Mouse (Mus musculus) gonadal fat pad, adult 2 months (tissue): Measurements from ENCODE around the gene Ttll11. TPM values are rescaled to one million over a fixed set of nuclear protein-coding genes. Genes with fewer than 3 reads are reported as not detected.

Experiments
- DNase-seq: peaks from one replicate; pipeline ENCODE4 v3.0.0-alpha.2; 2012; ENCODE audit warnings: low read depth
- polyA plus RNA-seq: library from polyadenylated mRNA; depleted of rRNA; stranded (reverse); fragments of >200 nt; gene quantifications from 2 replicates; pipeline ENCODE4 v1.2.3, GENCODE M21; 2012

Gene Ttll11
- polyA plus RNA-seq, 1 experiment, result 1.3 TPM

DNA sequence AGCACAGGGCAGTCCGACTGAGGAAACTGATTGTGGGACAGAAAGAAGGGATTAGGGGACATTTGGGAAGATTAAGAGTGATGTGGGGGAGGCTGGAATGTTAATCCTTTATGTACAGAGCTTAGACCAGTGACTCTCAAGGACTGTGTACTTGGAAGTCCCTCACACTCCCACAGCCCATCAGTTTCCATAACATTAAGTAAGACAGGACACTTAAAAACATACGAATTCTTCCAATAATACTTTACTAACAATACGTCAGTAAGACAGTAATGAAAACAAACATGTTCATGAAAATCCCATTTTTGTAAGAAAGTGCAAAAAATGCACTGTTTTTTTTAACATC, 127.6 kb downstream of the Ttll11 start:
- no peak for DNase-seq

DNA sequence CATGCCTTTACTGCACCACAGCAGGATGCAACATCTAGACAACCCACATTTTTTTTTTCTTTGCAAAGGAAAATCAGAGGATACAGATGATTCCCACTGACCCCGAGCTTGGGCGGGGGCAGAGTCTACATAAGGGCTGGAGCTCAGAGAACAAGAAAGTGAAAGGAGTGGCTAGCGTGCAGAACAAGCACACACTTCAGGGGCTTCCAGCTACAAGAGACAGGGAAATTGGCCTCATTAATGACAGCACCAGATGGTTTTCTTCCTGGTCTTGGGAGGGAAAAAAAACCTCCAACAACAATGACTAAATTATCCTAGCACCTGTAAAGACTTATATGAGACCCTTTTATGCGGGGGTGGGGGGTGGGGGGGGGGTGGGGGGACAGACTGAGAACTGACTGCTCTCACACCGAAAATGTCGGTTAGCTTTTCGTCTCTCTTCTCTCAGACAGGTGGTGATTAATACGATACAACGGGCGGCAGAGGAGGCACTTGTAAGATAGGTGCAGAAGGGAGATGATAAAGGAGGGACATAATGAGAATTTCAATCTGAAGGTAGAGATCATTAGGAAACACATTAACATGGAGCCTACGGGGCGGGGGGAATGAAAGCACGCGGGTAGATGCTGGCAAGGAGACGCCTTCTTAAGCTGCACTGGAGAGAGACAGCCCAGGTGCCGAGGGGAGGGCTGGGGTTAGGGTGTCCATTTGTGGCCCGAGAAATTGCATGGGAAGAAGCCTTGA, 128.1 kb downstream of the Ttll11 start:
- no peak for DNase-seq

DNA sequence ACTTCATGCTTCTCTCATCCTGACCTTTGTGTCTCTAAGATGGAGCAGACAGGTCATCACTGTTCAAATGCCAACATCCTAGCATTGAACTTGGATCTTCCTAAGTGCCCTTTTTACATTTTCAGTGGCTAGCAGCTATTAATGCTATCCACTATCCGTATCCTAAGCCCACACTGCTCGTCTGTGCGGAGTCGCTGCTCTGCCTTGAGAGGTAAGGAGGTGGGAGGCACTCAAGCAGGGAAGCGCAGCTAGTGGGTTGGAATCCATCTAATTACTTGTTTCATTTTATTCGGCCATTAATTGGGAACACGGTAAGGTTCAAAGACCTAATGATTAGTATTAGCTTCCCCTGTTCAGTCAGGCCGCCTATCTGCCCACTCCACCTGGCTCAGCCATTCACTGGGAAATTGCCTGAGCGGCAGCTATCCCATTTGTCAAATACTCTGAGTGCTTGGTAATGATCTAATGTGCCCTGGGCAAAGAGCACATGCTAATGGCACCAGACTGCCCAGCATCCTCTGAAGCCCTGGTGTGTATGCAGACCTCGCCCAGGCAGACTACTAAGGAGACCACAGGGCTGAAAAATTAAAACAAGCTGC, 130.0 kb downstream of the Ttll11 start:
- DNase-seq, result no peak

DNA sequence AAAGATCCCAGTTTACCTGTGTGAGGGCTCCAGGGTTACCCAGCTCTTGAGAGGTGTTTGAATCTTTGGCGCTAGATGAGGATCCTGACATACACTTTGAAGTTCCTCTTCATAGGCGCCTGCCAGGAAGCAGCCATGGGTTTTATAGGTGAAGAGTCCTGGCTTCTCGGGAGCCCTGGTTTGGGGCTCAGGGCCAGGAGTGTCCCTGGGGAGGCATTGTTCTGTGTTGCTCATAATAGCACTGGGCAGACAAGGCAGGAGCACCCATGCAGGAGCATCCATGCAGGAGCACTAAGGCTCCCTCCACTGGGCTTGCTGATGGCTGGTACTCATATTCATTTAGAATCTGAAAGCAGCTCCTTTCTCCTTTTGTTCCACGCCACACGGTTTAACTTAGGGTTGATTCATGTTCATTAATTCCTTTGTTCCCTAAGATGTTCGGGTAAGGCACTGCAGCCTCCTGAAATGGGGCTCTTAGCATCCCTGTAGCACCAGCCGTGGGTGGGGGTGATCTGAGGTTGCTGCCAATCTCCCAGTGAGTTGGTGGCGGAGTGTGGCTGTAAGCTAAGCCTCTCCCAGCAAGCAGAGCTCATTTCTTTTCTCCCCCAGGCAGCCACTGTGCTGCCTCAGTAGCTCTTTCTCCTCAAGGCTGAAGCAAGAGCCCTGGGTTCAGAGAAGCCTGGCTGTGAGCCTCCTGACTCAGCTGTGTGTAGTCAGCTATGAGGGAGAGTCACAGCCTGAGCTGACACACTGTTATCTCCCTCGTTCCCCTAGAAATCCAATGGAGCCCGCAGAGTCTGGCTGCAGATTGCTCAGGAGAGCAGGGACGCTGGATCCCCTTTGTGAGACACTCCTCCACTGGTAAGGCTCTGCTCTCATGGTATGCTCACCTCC, 133.9 kb downstream of the Ttll11 start:
- DNase-seq, result no peak

DNA sequence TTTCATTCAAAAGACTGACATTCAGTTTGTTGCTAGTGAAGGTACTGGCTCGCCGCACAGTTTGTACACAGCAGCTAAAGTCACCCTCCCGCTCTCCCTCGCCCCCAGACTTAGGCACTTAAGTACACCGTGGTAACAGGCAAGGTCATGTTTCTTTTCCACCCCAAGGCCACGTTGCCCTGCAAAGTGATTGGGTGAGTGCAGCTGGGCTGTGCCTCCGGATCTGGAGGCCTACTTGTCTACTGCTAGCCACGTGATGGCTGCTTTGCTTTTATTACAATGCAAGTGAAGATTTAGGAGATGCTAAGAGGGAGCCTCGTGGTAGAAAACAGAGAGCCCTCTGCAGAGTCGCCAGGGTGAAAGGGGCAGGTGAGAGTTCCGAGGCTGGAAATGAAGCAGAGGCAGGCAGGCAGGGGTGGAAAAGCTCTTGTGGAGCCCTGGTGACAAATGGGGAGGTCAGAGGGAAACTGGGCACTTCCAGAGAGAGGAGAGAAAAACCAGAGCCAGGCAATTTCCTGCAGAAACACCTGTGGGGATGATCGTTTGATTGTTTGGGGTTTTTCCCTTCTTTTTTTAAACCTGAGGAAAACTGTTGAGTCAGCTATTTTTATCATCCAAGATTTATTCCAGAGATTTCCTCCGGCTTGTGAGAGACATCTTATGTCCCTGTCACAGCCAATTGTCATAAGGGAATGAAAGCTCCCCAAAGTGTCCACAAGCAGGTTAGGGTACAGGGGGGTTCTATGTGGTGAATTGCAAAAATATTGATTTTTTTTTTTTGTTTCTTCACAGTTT, 135.6 kb downstream of the Ttll11 start:
- no peak for DNase-seq

DNA sequence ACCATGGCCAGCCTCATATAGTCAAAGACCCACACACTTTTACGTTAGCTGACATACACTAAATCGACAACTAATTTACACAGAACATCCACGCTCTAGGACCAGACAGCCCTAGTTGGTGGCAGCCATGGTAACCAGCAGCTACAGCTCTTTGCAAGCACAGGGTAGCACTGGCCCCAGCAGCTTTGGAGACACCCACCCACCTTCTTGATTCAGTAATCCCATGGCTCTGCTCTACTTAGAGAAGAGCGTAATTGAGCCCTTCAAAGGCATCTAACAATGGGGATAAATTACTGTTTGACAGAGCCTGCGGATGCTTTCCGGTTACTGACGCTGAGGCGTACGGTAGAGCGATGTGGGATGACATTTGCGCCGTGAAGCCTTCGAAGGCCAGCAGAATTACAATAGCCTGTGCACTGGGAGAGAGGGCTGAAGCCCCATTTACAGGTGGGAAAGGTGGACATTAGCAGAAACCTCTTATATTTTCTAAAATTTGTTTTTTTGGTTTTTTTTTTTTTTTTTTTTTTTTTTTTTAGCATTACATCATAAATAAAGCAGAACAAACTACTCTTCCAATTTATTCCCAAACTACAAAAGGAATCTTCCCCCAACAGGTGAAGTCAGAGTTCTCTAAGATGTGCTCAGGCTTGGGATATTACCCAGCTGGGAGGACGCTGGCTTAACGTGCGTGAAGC, 136.8 kb downstream of the Ttll11 start:
- no peak for DNase-seq

DNA sequence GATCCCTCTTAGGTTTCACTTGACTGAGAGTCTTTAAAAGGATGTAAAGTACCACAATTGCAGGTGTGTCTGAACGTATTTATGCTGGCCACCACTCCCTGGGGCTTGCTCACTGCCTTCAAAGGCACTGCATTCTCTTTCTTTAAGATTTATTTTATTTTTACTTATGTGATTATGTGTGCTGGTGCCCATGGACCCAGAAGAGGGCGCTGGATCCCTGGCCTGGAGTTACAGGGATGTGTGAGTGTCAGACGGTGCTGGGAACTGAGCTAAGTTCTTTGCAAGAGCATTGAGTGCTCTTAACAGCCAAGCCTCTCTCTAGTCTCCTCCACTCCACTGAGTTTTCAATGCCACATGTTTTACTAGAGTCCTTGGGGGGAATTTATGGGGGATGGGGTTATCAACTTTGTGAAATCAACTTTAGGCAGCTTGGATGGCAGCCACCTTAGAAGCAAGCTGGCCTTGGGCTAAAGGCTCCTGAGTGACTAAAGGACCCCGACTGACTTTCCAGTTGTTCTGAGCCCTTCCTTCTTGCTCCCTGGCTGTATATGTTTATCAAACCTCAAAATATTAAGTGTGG, 137.8 kb downstream of the Ttll11 start:
- DNase-seq, result no peak

DNA sequence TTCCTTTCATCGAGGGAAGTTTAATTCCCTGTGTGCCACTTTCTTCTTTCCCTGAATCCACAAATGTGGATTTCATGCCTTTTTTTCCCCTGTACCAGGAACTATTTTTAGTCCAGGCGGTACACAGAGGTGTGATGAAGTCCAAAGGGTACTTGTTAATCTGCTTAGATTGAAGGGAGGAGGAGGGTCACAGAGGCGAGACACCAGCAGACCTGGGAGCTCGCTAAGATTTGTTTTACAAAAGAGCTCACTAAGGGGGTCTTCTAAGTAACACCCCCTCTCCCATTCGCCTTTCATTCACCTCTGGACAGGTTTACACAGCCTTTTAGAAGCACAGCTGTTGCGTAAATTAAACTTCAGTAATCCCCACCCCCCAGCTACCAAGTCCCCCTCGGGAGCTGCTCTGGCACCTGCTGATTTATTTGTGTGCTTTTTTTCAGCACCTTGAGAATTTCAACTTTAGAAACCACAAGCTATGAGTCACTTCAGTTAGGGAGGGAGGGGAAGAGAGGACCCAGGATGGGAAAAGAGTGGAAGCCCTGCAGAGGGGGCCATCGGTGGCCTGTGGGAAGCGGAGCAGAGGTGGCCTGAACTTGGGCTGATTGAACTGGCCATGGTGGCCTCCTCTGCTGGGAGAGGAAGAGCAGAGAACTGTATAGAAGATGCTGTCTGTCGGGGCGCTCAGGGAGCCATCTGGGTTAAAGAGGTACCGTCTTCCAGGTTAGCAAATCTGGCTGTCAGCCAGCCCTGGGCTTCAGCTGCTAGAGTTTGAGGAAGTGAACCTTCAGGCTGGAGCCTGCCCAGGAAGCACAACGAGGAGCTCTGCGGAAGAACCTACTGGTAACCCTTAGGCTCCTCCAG, 138.5 kb downstream of the Ttll11 start:
- no peak for DNase-seq

DNA sequence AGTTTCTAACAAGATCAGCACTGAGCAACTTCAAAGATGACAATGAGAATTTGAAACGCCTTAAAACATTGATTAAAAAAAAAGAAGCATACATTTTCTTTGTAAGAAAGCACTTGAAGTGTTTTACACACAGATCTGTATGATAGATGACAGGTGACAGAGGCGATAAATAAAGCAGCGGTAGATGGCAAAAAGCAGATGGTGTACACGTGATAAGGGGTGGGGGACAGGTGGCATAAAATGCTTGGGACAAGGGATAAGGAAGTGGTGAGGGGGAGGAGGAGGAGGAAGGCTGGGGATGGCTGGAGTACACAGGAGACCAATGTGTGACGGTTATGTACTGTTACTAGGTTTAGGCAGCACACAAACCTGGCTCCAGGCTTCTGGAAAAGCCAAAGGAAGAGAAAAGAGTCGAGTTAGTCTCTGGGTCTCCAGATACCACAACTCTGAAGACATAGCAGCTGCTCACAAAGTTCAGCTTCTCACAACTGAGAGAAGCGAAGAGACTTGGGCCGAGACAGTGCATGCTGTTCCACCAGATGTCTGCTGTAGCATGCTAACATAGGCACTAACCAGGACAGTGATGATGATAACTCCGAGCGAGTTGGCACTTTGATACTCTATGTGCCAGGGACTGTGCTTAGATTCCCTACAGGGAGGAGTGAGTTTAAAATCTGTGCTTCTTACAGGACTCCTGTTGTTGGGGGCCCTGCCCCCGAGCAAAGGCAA, 140.8 kb downstream of the Ttll11 start:
- DNase-seq, result no peak

DNA sequence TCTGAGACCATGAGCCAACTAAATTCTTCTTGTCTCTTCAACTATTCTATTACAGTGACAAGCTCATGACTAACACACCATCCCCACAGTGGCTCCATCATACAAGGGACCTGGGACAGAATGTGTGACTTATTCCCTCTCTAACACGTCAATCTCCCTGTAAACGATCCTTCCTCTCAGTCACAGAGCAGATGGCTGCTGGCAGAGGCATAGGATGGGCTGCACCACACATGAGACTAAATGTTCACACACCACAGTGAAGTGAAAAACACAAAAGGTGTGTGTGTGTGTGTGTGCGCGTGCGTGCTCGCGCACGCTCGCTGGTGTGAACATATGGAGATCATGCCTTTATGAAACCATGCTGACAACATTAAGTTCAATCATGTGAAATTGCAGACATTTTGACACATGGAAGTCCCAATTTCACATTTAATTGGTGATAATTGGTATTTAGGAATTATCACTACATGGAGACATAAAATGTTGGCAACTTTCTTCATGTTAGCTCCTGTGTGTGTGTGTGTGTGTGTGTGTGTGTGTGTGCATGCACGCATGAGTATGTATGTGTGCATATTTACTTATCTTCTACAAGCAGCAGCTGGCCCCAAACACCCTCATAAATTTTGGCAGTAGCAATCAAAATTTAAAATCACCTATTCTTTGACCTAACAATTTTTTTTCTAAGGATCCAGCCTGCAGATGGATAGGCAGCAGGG, 145.4 kb downstream of the Ttll11 start:
- no peak for DNase-seq

DNA sequence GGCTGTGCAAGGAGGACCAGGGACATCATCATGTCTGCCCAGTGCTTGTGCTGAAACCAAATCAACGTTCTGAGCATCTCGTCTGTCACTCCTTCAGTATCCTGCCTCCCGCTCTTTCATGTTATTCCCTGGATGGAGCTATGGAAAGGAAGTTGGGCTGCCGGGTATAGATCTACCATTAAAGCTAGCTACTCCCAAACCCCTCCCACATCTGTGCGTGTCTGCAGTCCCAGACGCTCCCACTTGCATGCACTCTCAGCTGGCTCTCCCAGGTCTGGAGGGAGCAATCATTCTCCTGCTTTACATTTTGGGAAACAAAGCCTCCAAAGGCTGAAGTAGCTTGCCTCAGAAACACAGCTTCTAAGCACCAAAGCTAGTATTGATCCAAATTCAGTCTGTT, 146.2 kb downstream of the Ttll11 start:
- no peak for DNase-seq

DNA sequence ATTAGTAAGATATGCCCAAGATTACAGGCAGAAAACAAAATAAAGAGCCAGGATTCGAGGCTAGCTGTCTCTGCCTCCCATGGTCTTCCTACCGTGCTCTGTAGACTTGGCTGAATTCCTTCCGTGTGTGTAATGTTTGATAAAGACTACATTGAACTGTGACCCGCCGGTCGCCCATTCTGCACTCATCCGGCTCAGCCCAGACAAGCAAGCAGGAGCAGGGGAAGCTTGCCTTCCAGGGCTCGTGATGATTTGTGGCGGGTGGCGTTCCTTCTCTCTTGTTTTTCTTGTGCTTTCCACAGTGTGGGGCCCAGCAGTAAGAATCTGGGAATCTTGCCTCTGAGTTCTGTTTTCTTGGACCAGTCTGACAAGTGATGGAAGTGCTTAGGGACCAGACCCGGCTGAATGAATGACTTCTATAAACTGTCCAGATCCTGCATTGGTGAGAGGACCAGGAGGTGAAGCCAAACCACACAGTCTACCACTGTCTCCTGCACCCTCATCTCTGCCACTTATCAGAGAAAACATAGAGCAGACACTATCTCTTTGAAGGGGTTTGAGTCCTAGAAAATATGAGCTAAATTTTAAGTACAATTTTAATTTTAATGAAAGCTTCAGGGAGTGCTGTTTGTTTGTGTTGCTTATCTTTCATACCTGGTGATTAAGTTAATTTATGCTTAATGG, 146.8 kb downstream of the Ttll11 start:
- no peak for DNase-seq

DNA sequence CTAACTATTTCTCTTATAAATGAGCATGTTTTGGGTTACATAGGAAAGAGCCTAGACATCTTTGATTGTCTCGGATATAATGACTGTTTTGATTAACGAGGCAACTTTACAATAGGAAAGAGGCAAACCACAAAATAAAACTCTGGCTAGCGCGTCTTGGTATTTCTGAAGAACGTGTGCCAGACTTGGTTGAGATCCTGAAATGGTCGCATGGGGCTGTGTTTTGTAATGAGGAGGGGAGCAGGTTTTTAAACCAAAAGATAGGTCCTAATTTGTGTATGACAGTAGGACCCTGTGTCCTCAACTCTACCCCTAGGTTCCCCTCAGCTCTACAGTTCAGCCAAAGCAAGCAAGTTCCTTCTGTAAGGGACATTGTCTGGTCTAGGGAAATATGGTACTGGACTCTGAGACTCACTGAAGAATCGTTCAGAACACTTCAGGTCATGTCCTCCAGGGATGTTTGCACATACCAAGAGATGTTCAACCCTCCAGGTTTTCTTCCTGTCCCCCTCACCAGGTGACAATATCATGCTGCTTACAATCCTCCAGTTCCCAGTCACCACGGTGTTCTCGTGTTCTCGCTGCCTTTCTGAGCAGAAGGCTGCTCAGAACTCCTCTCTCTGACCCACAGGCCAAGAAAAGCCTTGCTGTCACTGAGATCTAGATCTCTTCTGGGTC, 147.7 kb downstream of the Ttll11 start:
- no peak for DNase-seq

DNA sequence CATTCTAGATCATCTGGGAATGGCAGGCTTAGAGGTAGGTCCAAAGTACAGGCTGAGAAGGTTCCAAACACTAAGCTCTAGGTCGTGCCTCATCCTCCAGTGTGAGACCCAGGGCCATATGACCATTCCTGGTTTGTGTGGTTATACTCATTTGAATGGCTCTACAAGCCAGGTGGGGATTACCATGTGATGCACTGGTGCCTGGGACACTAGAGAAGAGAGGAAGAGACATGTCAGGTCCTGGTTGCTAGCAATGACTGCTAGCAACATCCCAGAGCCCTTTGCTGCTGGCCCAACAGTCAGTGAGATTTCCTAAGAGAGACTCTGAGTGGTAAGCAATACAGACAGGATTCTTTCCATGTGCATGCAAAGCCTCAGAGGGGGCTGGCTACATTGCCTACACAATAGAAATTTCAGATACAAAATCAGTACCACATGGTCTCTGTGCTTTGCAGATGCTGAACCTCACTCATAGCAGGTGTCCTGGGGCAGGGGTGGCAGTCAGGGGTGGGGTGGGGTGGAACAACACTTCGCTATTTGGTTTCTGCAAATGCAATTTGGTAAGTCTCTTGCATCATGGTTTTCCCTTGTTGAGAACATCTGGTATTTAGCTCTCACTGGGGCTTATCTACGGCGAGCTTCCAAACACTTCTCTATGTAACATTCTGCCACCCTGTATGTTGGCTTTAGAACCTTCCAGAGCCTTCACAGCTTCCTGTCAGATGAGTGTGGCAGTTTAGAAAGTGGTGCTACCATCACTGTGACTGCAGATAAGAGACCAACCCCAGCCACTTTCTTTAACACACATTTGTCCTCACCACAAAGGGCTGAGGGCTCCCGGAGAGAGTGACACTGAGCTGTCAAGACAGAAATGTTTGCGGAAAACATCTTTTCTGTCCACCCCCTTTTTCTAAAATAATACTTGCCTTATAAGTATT, 148.5 kb downstream of the Ttll11 start:
- DNase-seq, result no peak

DNA sequence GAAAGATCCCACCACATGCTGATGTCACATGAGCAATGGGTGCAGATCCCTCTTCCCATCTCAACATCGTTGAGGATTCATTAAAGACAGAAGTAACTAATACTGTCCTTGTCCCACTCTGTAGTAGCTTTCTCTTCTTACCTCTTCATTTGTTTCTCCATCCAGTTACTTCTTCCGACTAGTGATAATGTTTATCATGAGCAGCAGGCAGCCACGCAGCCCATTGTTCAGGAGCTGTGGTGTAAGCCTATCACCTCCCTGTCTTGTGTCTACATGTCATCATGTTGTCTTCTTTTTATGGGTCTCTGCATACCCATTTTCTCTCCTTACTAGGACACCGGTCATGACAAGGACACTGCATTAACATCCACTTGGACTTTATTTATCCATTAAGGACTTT, 150.6 kb downstream of the Ttll11 start:
- no peak for DNase-seq

DNA sequence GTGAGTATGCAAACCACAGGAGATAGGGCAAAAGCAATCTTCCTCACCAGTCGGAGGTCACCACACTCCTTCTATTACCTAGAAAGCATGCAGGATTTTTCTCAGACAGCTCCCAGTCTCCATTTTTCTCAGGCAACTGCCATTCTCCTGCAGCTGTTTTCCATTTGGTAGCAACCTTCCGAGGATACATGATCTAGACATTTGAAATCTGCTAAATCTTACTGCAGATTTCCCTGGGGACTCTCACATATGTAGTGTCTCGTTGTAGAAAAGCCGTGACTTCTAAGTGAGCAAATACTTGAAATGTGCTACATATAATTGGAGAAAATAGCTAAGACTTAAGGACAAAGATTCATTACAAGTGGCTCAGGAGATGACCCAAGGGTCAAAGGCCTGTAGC, 151.8 kb downstream of the Ttll11 start:
- no peak for DNase-seq
